Mouse (Mus musculus) brain, embryonic 14.5 days (tissue): ENCODE measurements around the gene Cdc16.

Experiments
- CTCF ChIP-seq: fragments of 200-500 bp; IDR thresholded peaks from 2 replicates; pipeline ENCODE4 v1.5.1; 2012; ENCODE audit warnings: inconsistent platforms, mild to moderate bottlenecking, moderate library complexity, borderline replicate concordance; ENCODE audit not compliant: insufficient read depth, insufficient read length; ENCODE audit errors: extremely low read depth
- POLR2A ChIP-seq: fragments of 200-500 bp; IDR thresholded peaks from 2 replicates; pipeline ENCODE4 v1.6.1; 2012; ENCODE audit warnings: mild to moderate bottlenecking, inconsistent platforms, borderline replicate concordance; ENCODE audit not compliant: poor library complexity, insufficient read depth, insufficient read length, severe bottlenecking; ENCODE audit errors: extremely low read depth

GRCm38 (mm10) chr8:13756480-13756879, 996 bp upstream of the Cdc16 start:
- TF ChIP-seq POLR2A (no peak), CTCF (no peak)
